Mouse (Mus musculus) G1E (cell line): ENCODE results near the gene Gdf1. TPM values are rescaled to one million over a fixed set of nuclear protein-coding genes. Genes with fewer than 3 reads are reported as not detected.

Experiments
- ATAC-seq: 2 replicates; pipeline ENCODE4 v1.8.0; 2016; ENCODE audit warnings: mild to moderate bottlenecking; ENCODE audit not compliant: insufficient number of reproducible peaks, poor library complexity, low FRiP score, severe bottlenecking; ENCODE audit errors: extremely low read depth
- DNase-seq: peaks from one replicate; pipeline ENCODE4 v3.0.0; 2012; ENCODE audit warnings: low spot score
- H3K27me3 ChIP-seq: 2 replicates; pipeline ENCODE4 v1.6.1; 2012; ENCODE audit warnings: mild to moderate bottlenecking, low read length, inconsistent platforms; ENCODE audit not compliant: insufficient read depth
- H3K36me3 ChIP-seq: replicated peaks from 2 replicates; pipeline ENCODE3; 2012; ENCODE audit warnings: mild to moderate bottlenecking, inconsistent platforms
- H3K4me1 ChIP-seq: 2 replicates; pipeline ENCODE4 v1.6.1; 2012; ENCODE audit warnings: low read depth, low read length, inconsistent platforms, mixed read lengths; ENCODE audit not compliant: insufficient read depth
- H3K4me3 ChIP-seq: 2 replicates; pipeline ENCODE4 v1.5.1; 2012; ENCODE audit warnings: low read depth, mild to moderate bottlenecking, inconsistent platforms, low read length, moderate library complexity, mixed read lengths
- H3K9me3 ChIP-seq: replicated peaks from 2 replicates; pipeline ENCODE4 v1.6.1; 2012; ENCODE audit warnings: inconsistent platforms
- CTCF ChIP-seq: IDR thresholded peaks from 2 replicates; pipeline ENCODE4 v1.5.1; 2012; ENCODE audit warnings: low read depth, low read length, inconsistent platforms, mixed read lengths
- GATA1 ChIP-seq: IDR thresholded peaks from 2 replicates; pipeline ENCODE4 v1.6.1; 2012; ENCODE audit warnings: borderline replicate concordance, low read length, inconsistent platforms, mixed read lengths
- GATA2 ChIP-seq: IDR thresholded peaks from 2 replicates; pipeline ENCODE4 v1.6.1; 2012; ENCODE audit warnings: low read depth, low read length, inconsistent platforms, borderline replicate concordance
- POLR2AphosphoS5 ChIP-seq: IDR thresholded peaks from 2 replicates; pipeline ENCODE4 v1.6.1; 2012; ENCODE audit warnings: low read depth, low read length, inconsistent platforms; ENCODE audit not compliant: insufficient replicate concordance
- TAL1 ChIP-seq: conservative IDR thresholded peaks from 2 replicates; pipeline ENCODE4 v1.6.1; 2012; ENCODE audit warnings: low read depth, low read length, inconsistent platforms, mixed read lengths
- polyA plus RNA-seq: library from polyadenylated mRNA; stranded (reverse); fragments of >175 nt; gene quantifications from 2 replicates; pipeline ENCODE4 v1.2.3, GENCODE M21; 2012
- total RNA-seq, 2 experiments: library from RNA; stranded (forward) in 1 of 2; stranded (reverse) in 1 of 2; fragments of 200-1000 nt in 1 of 2; fragments of >200 nt in 1 of 2; fragmentation: Nextera tagmentation in 1 of 2; gene quantifications; 2 replicates each; pipeline ENCODE4 v1.2.3; 2014 to 2017

Gene Gdf1
- total and polyA plus RNA-seq, 3 experiments = not detected

DNA sequence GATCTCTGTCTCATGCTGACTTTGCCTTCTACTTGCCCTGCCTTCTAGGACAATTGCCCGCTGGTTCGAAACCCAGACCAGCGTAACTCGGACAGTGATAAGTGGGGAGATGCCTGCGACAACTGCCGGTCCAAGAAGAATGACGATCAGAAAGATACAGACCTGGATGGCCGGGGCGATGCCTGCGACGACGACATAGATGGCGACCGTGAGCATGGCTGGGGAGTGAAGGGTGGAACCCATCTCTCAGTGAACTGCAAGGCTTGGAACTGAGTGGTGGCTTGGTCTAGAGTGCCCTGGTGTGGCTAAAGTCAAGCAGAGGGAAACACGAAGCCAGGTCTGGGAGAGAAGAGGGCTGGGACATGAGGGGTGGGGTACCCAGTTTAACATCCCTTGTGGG is 47.4 kb downstream of the Gdf1 start:
- Histone ChIP-seq H3K9me3 (peaks cover 29% of the 10 kb centered on the region), H3K4me3 (no peak overlapping the region), H3K4me1 (peaks cover 22% of the 10 kb centered on the region), H3K36me3 (no peaks in the 10 kb centered on the region), H3K27me3 (peaks cover 72% of the 10 kb centered on the region)
- DNase-seq = no peak
- TF ChIP-seq POLR2AphosphoS5 = no peak
- TF ChIP-seq GATA2 = no peak
- TF ChIP-seq CTCF = no peak
- ATAC-seq = no peak

DNA sequence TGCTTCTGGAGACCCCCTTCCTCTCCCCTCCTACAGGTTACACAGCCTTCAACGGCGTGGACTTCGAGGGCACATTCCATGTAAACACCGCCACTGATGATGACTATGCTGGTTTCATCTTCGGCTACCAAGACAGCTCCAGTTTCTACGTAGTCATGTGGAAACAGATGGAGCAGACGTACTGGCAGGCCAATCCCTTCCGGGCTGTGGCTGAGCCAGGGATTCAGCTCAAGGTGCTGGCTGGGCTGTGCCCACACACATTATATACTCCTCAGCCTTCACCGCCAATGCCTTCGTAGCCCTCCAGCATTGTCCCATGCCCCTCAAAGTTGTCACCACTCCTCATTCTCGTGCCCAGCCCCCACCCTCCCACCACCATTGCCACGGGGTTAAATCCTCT is 50.5 kb downstream of the Gdf1 start:
- H3K36me3 ChIP-seq = peaks cover 15% of the 10 kb centered on the region
- no peak for ATAC-seq
- H3K4me3 ChIP-seq = no peak overlapping the region
- peaks cover 44% of the 10 kb centered on the region for H3K27me3 ChIP-seq
- no peak for DNase-seq
- H3K4me1 ChIP-seq = peaks cover 26% of the 10 kb centered on the region
- peaks cover 15% of the 10 kb centered on the region for H3K9me3 ChIP-seq
- no peak for TF ChIP-seq CTCF
- TF ChIP-seq POLR2AphosphoS5 = no peak
- no peak for TF ChIP-seq GATA2
- no peak for TF ChIP-seq TAL1
- no peak for TF ChIP-seq GATA1

Other genes starting within 250 kb of the Gdf1 start
Only the 20 nearest of the 25 such genes appear.
- gene Rfxank, start 190.7 kb upstream of the Gdf1 start, total RNA-seq (2014; fragmentation: Nextera tagmentation) = 11.9 and 12.6 TPM in 2 replicates
- 7.2 and 13.2 TPM in 2 replicates for gene Rfxank, start 190.7 kb upstream of the Gdf1 start, total RNA-seq (2017)
- 4.9 and 6.0 TPM in 2 replicates for gene Rfxank, start 190.7 kb upstream of the Gdf1 start, polyA plus RNA-seq
- 65.0 and 73.8 TPM in 2 replicates for gene Borcs8, start 190.3 kb upstream of the Gdf1 start, total RNA-seq (2014; fragmentation: Nextera tagmentation)
- gene Borcs8, start 190.3 kb upstream of the Gdf1 start, total RNA-seq (2017) = 82.4 and 114 TPM in 2 replicates
- 24.7 and 42.9 TPM in 2 replicates for gene Borcs8, start 190.3 kb upstream of the Gdf1 start, polyA plus RNA-seq
- 2.1 and 4.4 TPM in 2 replicates for gene Mef2b, start 190.1 kb upstream of the Gdf1 start, total RNA-seq (2014; fragmentation: Nextera tagmentation)
- gene Mef2b, start 190.1 kb upstream of the Gdf1 start, total RNA-seq (2017) = 0.17 and 0.55 TPM in 2 replicates
- gene Mef2b, start 190.1 kb upstream of the Gdf1 start, polyA plus RNA-seq = 2.3 and 3.1 TPM in 2 replicates
- 15.3 and 22.0 TPM in 2 replicates for gene Tmem161a, start 157.5 kb upstream of the Gdf1 start, total RNA-seq (2014; fragmentation: Nextera tagmentation)
- gene Tmem161a, start 157.5 kb upstream of the Gdf1 start, total RNA-seq (2017) = 15.8 and 22.0 TPM in 2 replicates
- 119 and 145 TPM in 2 replicates for gene Tmem161a, start 157.5 kb upstream of the Gdf1 start, polyA plus RNA-seq
- 18.8 and 19.3 TPM in 2 replicates for gene Slc25a42, start 117.5 kb upstream of the Gdf1 start, total RNA-seq (2014; fragmentation: Nextera tagmentation)
- 5.1 and 5.3 TPM in 2 replicates for gene Slc25a42, start 117.5 kb upstream of the Gdf1 start, total RNA-seq (2017)
- 9.7 and 12.1 TPM in 2 replicates for gene Slc25a42, start 117.5 kb upstream of the Gdf1 start, polyA plus RNA-seq
- 16.5 and 32.5 TPM in 2 replicates for gene Sugp2, start 95.6 kb upstream of the Gdf1 start, total RNA-seq (2014; fragmentation: Nextera tagmentation)
- 22.7 and 27.8 TPM in 2 replicates for gene Sugp2, start 95.6 kb upstream of the Gdf1 start, total RNA-seq (2017)
- gene Sugp2, start 95.6 kb upstream of the Gdf1 start, polyA plus RNA-seq = 26.5 and 30.9 TPM in 2 replicates
- 7.7 and 9.3 TPM in 2 replicates for gene Armc6, start 95.4 kb upstream of the Gdf1 start, total RNA-seq (2014; fragmentation: Nextera tagmentation)
- 12.5 and 13.9 TPM in 2 replicates for gene Armc6, start 95.4 kb upstream of the Gdf1 start, total RNA-seq (2017)
- gene Armc6, start 95.4 kb upstream of the Gdf1 start, polyA plus RNA-seq = 13.7 and 15.2 TPM in 2 replicates
- 1.6 and 3.8 TPM in 2 replicates for gene Homer3, start 47.0 kb upstream of the Gdf1 start, total RNA-seq (2014; fragmentation: Nextera tagmentation)
- gene Homer3, start 47.0 kb upstream of the Gdf1 start, total RNA-seq (2017) = 6.0 and 6.7 TPM in 2 replicates
- gene Homer3, start 47.0 kb upstream of the Gdf1 start, polyA plus RNA-seq = 12.0 and 14.8 TPM in 2 replicates
- 41.3 and 43.8 TPM in 2 replicates for gene Ddx49, start 27.3 kb upstream of the Gdf1 start, total RNA-seq (2014; fragmentation: Nextera tagmentation)
- gene Ddx49, start 27.3 kb upstream of the Gdf1 start, total RNA-seq (2017) = 88.3 and 114 TPM in 2 replicates
- gene Ddx49, start 27.3 kb upstream of the Gdf1 start, polyA plus RNA-seq = 55.1 and 56.2 TPM in 2 replicates
- 147 and 152 TPM in 2 replicates for gene Cope, start 27.3 kb upstream of the Gdf1 start, total RNA-seq (2014; fragmentation: Nextera tagmentation)
- 78.3 and 96.7 TPM in 2 replicates for gene Cope, start 27.3 kb upstream of the Gdf1 start, total RNA-seq (2017)
- 346 and 358 TPM in 2 replicates for gene Cope, start 27.3 kb upstream of the Gdf1 start, polyA plus RNA-seq
- gene Cers1, start 14.0 kb upstream of the Gdf1 start, total RNA-seq (2014; fragmentation: Nextera tagmentation) = not detected in 2 replicates
- 0.38 TPM in 1 of 2 replicates, not detected in the other for gene Cers1, start 14.0 kb upstream of the Gdf1 start, total RNA-seq (2017)
- gene Cers1, start 14.0 kb upstream of the Gdf1 start, polyA plus RNA-seq = not detected in 2 replicates
- 43.6 and 46.0 TPM in 2 replicates for gene Upf1, start 23.5 kb downstream of the Gdf1 start, total RNA-seq (2014; fragmentation: Nextera tagmentation)
- 22.9 and 27.5 TPM in 2 replicates for gene Upf1, start 23.5 kb downstream of the Gdf1 start, total RNA-seq (2017)
- gene Upf1, start 23.5 kb downstream of the Gdf1 start, polyA plus RNA-seq = 155 and 156 TPM in 2 replicates
- gene Comp, start 43.7 kb downstream of the Gdf1 start, total RNA-seq (2014; fragmentation: Nextera tagmentation) = not detected in 2 replicates
- gene Comp, start 43.7 kb downstream of the Gdf1 start, total RNA-seq (2017) = 0.06 TPM in 1 of 2 replicates, not detected in the other
- 0.14 and 0.15 TPM in 2 replicates for gene Comp, start 43.7 kb downstream of the Gdf1 start, polyA plus RNA-seq
- 15.3 and 17.9 TPM in 2 replicates for gene Crtc1, start 109.8 kb downstream of the Gdf1 start, total RNA-seq (2014; fragmentation: Nextera tagmentation)
- gene Crtc1, start 109.8 kb downstream of the Gdf1 start, total RNA-seq (2017) = 1.4 and 1.6 TPM in 2 replicates
- gene Crtc1, start 109.8 kb downstream of the Gdf1 start, polyA plus RNA-seq = 17.6 and 18.8 TPM in 2 replicates
- 23.6 and 23.8 TPM in 2 replicates for gene Klhl26, start 147.2 kb downstream of the Gdf1 start, total RNA-seq (2014; fragmentation: Nextera tagmentation)
- gene Klhl26, start 147.2 kb downstream of the Gdf1 start, total RNA-seq (2017) = 11.6 and 13.9 TPM in 2 replicates
- 10.8 and 12.8 TPM in 2 replicates for gene Klhl26, start 147.2 kb downstream of the Gdf1 start, polyA plus RNA-seq
- gene Tmem59l, start 157.5 kb downstream of the Gdf1 start, total RNA-seq (2014; fragmentation: Nextera tagmentation) = not detected in 2 replicates
- 0.12 TPM in 1 of 2 replicates, not detected in the other for gene Tmem59l, start 157.5 kb downstream of the Gdf1 start, total RNA-seq (2017)
- 0.03 TPM in 1 of 2 replicates, not detected in the other for gene Tmem59l, start 157.5 kb downstream of the Gdf1 start, polyA plus RNA-seq
- not detected in 2 replicates for gene Crlf1, start 163.3 kb downstream of the Gdf1 start, total RNA-seq (2014; fragmentation: Nextera tagmentation)
- gene Crlf1, start 163.3 kb downstream of the Gdf1 start, total RNA-seq (2017) = not detected in 2 replicates
- gene Crlf1, start 163.3 kb downstream of the Gdf1 start, polyA plus RNA-seq = not detected in 2 replicates
- 43.6 and 44.2 TPM in 2 replicates for gene Rex1bd, start 176.9 kb downstream of the Gdf1 start, total RNA-seq (2014; fragmentation: Nextera tagmentation)
- gene Rex1bd, start 176.9 kb downstream of the Gdf1 start, total RNA-seq (2017) = 86.9 and 94.9 TPM in 2 replicates
- gene Rex1bd, start 176.9 kb downstream of the Gdf1 start, polyA plus RNA-seq = 187 and 223 TPM in 2 replicates
- 4,646 and 5,141 TPM in 2 replicates for gene Uba52, start 181.0 kb downstream of the Gdf1 start, total RNA-seq (2014; fragmentation: Nextera tagmentation)
- gene Uba52, start 181.0 kb downstream of the Gdf1 start, total RNA-seq (2017) = 3,490 and 3,572 TPM in 2 replicates
- 592 and 1,322 TPM in 2 replicates for gene Uba52, start 181.0 kb downstream of the Gdf1 start, polyA plus RNA-seq
- 228 and 232 TPM in 2 replicates for gene Fkbp8, start 197.9 kb downstream of the Gdf1 start, total RNA-seq (2014; fragmentation: Nextera tagmentation)
- gene Fkbp8, start 197.9 kb downstream of the Gdf1 start, total RNA-seq (2017) = 206 and 221 TPM in 2 replicates
- gene Fkbp8, start 197.9 kb downstream of the Gdf1 start, polyA plus RNA-seq = 939 and 1,510 TPM in 2 replicates